Mouse (Mus musculus) midbrain, embryonic 15.5 days (tissue): ENCODE results near the gene Mau2. TPM values are rescaled to one million over a fixed set of nuclear protein-coding genes. Genes with fewer than 3 reads are reported as not detected.

ENCODE experiments used
- ATAC-seq: fragments of 200-750 bp; cut with Nextera tagmentation; replicated peaks from 2 replicates; pipeline ENCODE4 v1.8.0; 2017; ENCODE audit warnings: moderate TSS enrichment
- H3K27ac ChIP-seq: fragments of 300-500 bp; sonication (generic); 2 replicates; pipeline ENCODE4 v1.5.1; 2015; ENCODE audit warnings: mild to moderate bottlenecking, inconsistent platforms
- H3K27me3 ChIP-seq: fragments of 300-500 bp; sonication (generic); replicated peaks from 2 replicates; pipeline ENCODE4 v1.6.1; 2015; ENCODE audit warnings: inconsistent platforms
- H3K36me3 ChIP-seq: fragments of 300-500 bp; sonication (generic); replicated peaks from 2 replicates; pipeline ENCODE4 v1.6.1; 2015; ENCODE audit warnings: inconsistent platforms
- H3K4me1 ChIP-seq: fragments of 300-500 bp; sonication (generic); 2 replicates; pipeline ENCODE4 v1.6.1; 2015; ENCODE audit warnings: inconsistent platforms
- H3K4me2 ChIP-seq: fragments of 300-500 bp; sonication (generic); 2 replicates; pipeline ENCODE4 v1.6.1; 2015; ENCODE audit warnings: inconsistent platforms, mild to moderate bottlenecking, moderate library complexity
- H3K4me3 ChIP-seq: fragments of 300-500 bp; sonication (generic); 2 replicates; pipeline ENCODE4 v1.5.1; 2015; ENCODE audit warnings: mild to moderate bottlenecking, inconsistent platforms
- H3K9ac ChIP-seq: fragments of 300-500 bp; sonication (generic); 2 replicates; pipeline ENCODE4 v1.6.1; 2015; ENCODE audit warnings: mild to moderate bottlenecking, inconsistent platforms
- H3K9me3 ChIP-seq: fragments of 300-500 bp; sonication (generic); 2 replicates; pipeline ENCODE4 v1.6.1; 2016; ENCODE audit warnings: inconsistent platforms
- WGBS: fragments of 180-500 bp; shearing (Covaris S2); methylation state at CpG from one replicate; pipeline ENCODE4 v1.1.7; 2015; ENCODE audit warnings: mixed read lengths; 5-methylcytosine and 5-hydroxymethylcytosine counted together
- polyA plus RNA-seq: library from polyadenylated mRNA; unstranded; fragments of >200 nt; fragmentation: Nextera tagmentation; extraction: Ambion mirVana; gene quantifications from 2 replicates; pipeline ENCODE4 v1.2.1, GENCODE M21; 2015

The Mau2 gene
- 87.5 and 87.8 TPM in 2 replicates for polyA plus RNA-seq

DNA sequence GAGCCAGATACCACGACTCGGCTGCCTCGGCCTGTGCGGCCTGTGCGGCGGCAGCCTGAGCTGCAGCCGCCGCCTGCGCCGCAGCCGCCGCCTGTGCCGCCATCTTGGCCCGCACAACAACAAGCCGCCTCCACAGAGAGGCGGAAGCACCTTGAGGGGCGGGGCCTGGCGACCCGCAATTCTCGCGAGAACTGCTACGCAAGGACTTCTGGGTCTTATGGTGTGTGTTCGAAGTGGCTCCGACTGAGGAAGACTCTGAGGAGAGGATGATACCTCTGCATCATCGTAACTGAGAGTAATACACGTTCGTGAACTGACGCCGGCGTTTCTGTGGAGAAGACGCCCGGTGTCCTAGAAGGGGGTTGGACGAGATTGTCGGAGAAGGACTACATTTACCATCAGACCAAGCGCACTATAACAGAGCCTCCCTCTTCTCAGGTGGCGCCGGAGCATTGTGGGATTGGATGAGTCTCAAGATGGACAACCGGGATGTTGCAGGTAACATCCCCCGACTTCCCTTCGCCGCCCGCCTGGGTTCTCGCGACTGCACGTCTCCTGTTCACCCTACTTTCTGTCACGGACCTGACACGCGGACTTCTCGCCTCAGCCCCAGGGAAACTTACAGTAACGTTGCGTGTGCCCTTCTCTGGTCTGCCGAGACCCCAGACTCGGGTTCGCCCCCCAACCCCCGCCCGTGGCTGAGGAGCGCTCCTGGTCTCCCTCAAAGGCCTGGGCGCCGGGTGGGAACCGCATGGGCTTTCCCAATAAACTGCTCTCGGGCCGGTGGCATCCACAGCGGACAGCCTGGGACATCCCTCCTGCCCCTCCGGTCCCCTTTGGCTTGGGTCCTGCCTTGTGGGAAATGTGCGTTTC, at the start of gene Mau2, which contains the start of gene Sugp1:
Gene Mau2, minus strand, starts transcription at position 152 of the 873 bp plus-strand sequence.
Gene Sugp1, plus strand, starts transcription at position 231 of the 873 bp plus-strand sequence.
- Histone ChIP-seq H3K9ac (peak within 1 kb of the TSS; percentile 94), H3K4me1 (peaks cover 39% of the 10 kb centered on the region), H3K27ac (peak within 1 kb of the TSS; percentile 89), H3K4me3 (peak within 1 kb of the TSS; percentile 85), H3K27me3 (no peaks in the 10 kb centered on the region), H3K9me3 (no peaks in the 10 kb centered on the region), H3K36me3 (peaks cover 3% of the 10 kb centered on the region; the same call in 1 of the 2 replicates), H3K4me2 (peak within 1 kb of the TSS; percentile 78)
- peak; percentile 98 for ATAC-seq
- WGBS: under 1% methylated on average over 65 of the region's 65 CpGs

DNA sequence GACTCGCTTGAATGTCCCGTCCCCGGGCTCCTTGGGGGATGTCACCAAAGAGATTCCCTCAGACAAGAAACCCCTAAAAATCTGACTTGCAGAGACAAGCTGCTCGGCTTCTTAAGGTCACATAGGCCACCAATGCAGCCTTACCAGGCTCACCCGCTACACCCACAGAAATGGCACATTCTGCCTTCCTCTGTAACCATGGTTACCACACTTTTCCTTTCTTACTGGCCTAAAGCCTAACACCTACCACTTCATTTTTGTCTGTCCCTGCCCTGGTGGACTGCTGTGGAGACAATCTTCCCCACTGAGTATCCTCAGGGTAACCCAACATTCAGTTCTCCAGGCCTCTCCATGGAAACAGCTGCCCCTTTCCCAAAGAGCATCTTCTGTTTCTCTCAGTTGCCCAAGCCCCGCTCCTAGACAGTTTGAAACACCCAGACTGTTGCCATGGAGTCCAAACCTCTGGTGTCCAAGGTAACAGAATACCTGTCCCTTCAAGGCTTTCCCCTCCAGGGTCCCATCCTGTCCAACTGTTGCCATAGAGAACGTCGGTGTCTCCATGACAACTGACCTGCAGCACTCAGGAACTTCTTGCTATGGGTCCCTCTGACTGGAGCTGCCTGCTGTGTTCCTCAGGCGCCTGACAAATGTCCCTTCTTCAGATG, 46.9 kb upstream of the Mau2 start:
- peaks cover 6% of the 10 kb centered on the region; the same call in 1 of the 2 replicates for H3K36me3 ChIP-seq
- 0 out of 2 replicates have a peak overlapping the region, but pooled peaks have one; percentile 1 for H3K27ac ChIP-seq
- H3K4me1 ChIP-seq: peaks cover 36% of the 10 kb centered on the region
- H3K4me2 ChIP-seq: no peak overlapping the region
- ATAC-seq: peak; percentile 52
- 34% methylated on average over 9 of the region's 9 CpGs for whole genome bisulfite sequencing
- peaks cover 44% of the 10 kb centered on the region for H3K27me3 ChIP-seq
- no peak overlapping the region for H3K4me3 ChIP-seq
- H3K9me3 ChIP-seq: no peaks in the 10 kb centered on the region
- H3K9ac ChIP-seq: no peak overlapping the region

DNA sequence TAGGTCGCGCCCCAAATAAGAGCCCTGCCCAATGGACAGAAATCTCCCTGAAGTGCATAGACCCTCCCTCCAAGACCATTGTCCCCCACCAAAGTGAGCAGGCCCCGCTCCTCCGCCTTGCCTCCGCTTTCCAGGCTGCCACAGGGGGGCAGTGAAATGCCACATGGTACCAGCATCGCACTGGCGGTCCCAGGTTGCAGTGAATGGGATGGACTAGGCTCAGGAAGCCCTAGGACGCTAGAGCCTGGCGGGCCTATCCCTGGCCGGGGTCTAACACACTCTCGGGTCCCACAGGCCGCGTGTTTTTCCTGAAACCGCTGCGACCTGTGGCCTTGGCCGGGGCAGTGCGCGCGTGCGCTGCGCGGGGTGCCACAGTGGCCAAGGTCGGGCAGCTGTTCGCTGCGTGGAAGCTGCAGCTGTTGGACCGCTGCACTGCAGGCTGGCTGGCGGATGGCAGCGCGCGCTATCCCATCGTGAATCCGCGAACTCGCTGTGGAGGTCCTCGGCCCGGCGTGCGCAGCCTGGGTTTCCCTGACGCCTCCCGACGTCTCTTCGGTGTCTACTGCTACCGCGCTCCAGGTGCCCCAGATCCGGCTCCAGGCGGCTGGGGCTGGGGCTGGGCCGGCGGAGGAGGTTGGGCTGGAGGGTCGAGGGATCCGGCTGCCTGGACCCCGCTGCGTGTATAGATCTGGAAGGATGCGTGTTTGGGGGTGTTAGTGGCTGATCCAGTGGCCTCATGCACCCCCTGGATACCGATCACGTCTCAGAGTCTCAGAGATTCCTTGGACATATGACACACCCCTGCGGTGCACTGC, 45.5 kb upstream of the Mau2 start:
- peaks cover 50% of the 10 kb centered on the region for H3K4me1 ChIP-seq
- H3K4me2 ChIP-seq: peak overlapping the region; percentile 95
- H3K4me3 ChIP-seq: peak overlapping the region; percentile 47
- H3K36me3 ChIP-seq: no peaks in the 10 kb centered on the region
- ATAC-seq: peak; percentile 68
- H3K27me3 ChIP-seq: peaks cover 58% of the 10 kb centered on the region
- 4% methylated on average over 55 of the region's 56 CpGs for WGBS
- H3K9ac ChIP-seq: peak overlapping the region; percentile 54
- no peak overlapping the region for H3K27ac ChIP-seq
- no peaks in the 10 kb centered on the region for H3K9me3 ChIP-seq

DNA sequence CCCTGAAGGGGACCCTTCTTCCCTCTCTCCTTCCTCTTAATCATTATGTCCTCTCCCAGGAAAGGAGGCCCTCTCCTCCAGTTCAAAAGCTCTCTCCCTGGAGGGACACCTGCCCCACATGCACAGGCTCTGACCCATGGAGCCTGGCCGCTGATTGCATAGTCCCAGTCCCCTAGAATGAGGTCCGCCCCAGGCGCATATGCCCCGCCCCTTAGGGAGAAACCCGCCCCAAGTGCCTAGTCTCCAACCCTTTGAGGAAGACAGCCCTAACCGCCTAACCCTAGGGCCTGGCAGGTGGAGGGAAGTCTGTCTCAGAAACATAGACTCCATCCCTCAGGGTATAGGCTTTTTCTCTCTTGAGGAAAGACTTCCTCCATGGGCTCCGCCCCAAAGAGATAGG, 44.7 kb upstream of the Mau2 start:
- Histone ChIP-seq H3K27me3 (peaks cover 66% of the 10 kb centered on the region), H3K4me3 (no peak overlapping the region), H3K4me1 (peaks cover 51% of the 10 kb centered on the region), H3K27ac (no peak overlapping the region), H3K9me3 (no peaks in the 10 kb centered on the region), H3K9ac (no peak overlapping the region), H3K4me2 (no peak overlapping the region), H3K36me3 (no peaks in the 10 kb centered on the region)
- 9% methylated on average over 7 of the region's 7 CpGs for WGBS
- no peak for ATAC-seq

DNA sequence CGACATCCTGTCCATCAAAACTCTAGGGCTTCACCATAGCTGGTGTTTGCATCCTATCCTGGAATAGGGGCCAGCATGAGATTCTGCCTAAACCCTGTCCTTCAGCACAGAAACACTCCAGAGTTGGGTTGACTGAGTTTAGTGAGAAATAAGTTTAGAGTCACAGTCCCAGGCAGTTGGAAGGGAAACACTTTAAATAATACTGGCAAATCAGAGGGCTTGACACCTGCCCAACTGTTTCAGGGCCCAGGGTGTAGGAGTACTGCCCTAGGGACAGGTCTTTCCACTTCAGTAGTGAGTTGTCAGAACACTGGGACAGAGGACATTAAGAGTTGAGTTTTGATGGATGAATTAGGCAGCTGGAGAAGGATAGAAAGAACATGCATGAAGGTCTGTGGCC, 43.6 kb upstream of the Mau2 start:
- Histone ChIP-seq H3K4me1 (peaks cover 51% of the 10 kb centered on the region), H3K27ac (no peak overlapping the region), H3K4me2 (no peak overlapping the region), H3K9ac (no peak overlapping the region), H3K27me3 (peaks cover 73% of the 10 kb centered on the region), H3K4me3 (no peak overlapping the region), H3K9me3 (no peaks in the 10 kb centered on the region), H3K36me3 (no peaks in the 10 kb centered on the region)
- no peak for ATAC-seq
- WGBS: 46% methylated on average over 1 of the region's 1 CpGs

DNA sequence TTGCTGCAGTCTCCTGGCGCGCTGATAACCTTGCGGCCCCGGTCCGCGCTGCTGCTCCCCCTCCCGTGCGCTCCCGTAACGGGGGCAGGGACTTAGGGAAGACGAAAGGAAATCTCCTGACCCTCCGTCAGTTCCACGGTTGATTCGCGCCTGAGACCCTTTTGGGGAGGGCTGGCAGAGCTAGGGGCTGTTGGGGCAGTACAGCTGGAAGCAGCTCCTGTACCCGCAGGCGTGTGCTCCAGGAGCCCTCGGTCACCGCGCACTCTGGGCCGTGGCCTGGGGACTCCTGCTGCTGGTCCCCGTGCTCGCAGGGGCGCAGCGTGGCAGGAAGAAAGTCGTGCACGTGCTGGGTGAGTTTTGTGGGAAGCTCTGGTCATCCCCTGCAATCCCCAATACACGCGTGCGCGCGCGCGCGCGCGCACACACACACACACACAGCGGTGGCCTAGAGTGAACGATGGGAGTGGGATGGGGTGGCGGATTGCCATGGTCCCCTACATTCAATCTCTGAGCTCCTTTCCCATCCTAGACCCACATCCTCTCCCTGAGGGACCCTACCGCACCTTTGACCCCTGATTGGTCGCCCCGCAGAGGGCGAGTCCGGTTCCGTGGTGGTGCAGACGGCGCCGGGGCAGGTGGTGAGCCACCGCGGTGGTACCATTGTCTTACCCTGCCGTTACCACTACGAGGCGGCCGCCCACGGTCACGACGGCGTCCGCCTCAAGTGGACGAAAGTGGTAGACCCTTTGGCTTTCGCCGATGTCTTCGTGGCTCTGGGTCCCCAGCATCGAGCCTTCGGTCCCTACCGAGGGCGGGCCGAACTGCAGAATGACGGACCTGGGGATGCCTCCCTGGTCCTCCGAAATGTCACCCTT, 41.9 kb upstream of the Mau2 start:
- H3K27me3 ChIP-seq: peaks cover 73% of the 10 kb centered on the region
- H3K27ac ChIP-seq: no peak overlapping the region
- no peaks in the 10 kb centered on the region for H3K36me3 ChIP-seq
- peak overlapping the region; percentile 38 for H3K4me3 ChIP-seq
- 1% methylated on average over 71 of the region's 71 CpGs for WGBS
- peak overlapping the region; percentile 78 for H3K4me2 ChIP-seq
- H3K9ac ChIP-seq: peak overlapping the region; percentile 12; the same call in 1 of the 2 replicates
- H3K9me3 ChIP-seq: no peaks in the 10 kb centered on the region
- peak; percentile 19; the same call in 1 of the 2 replicates for ATAC-seq
- H3K4me1 ChIP-seq: peaks cover 42% of the 10 kb centered on the region

DNA sequence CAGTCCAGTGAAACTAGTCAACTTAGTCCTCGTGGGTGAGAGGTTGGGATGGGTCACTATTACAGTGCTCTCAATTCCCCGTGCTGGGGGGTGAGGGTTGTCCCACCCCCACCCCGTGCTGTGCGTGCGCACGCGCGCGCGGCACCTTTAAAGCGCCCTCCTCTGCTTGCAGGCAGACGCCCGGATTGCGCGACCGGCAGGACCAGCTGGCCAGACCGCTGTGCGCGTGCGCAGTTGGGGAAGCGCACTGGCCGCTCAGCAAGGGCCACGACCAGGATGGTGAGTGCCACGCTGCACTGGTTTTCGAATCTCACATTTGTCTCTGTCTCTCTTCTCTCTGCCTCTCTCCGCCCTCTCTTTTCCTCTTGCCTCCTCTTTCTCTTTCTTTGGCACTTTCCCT, 40.8 kb upstream of the Mau2 start, which contains the start of gene Hapln4:
Gene Hapln4, plus strand, starts transcription at position 173 of the 400 bp plus-strand sequence.
- Histone ChIP-seq H3K36me3 (no peaks in the 10 kb centered on the region), H3K27me3 (peaks cover 66% of the 10 kb centered on the region), H3K9me3 (no peaks in the 10 kb centered on the region), H3K27ac (no peak within 1 kb of the TSS), H3K4me2 (peak within 1 kb of the TSS; percentile 78), H3K9ac (peak within 1 kb of the TSS; percentile 12; the same call in 1 of the 2 replicates), H3K4me1 (peaks cover 31% of the 10 kb centered on the region), H3K4me3 (peak within 1 kb of the TSS; percentile 38)
- no peak for ATAC-seq
- under 1% methylated on average over 26 of the region's 26 CpGs for WGBS

DNA sequence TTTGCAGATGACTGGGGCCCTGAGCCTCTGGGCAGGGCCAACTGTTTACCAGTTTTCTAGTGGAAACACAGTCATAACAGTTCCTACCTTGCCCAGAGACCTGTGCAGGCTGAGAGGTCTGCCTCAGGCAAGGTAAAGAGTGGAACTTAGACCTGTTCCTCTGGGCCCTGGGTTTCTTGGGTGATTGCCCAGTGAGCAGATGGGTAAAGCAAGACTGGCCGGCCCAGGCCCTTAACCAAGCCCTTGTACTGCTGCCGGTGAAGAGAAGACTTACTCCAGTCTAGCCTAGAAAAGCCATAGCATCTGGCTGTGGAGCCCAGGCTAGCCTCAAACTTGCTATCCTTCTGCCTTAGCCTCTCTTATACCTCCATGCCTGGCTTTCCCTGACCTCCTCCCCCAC, 39.4 kb upstream of the Mau2 start:
- no peaks in the 10 kb centered on the region for H3K36me3 ChIP-seq
- ATAC-seq: no peak
- no peak overlapping the region for H3K4me2 ChIP-seq
- no peak overlapping the region for H3K9ac ChIP-seq
- H3K27ac ChIP-seq: no peak overlapping the region
- peaks cover 53% of the 10 kb centered on the region for H3K27me3 ChIP-seq
- WGBS: 95% methylated on average over 2 of the region's 2 CpGs
- peaks cover 22% of the 10 kb centered on the region for H3K4me1 ChIP-seq
- no peaks in the 10 kb centered on the region for H3K9me3 ChIP-seq
- H3K4me3 ChIP-seq: no peak overlapping the region

DNA sequence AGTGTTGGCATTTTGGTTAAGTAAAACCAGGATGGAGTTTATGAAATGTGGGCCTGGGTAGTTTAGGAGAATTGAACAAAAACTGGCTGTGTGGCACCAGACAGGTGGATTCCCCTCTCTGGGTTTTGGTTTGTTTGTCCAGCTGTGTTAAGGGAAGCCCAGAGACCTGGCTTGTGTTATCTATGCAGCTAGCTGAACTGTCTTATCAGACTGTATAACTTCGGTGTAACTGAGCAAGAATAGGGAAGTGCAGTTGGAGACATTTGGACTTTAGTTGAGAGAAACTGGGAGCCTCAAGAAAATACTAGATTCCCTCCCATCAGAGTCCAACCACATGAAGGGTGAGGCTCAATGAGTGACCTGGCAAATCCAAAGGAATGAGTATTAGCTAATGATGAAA, 31.1 kb upstream of the Mau2 start:
- ATAC-seq: no peak

DNA sequence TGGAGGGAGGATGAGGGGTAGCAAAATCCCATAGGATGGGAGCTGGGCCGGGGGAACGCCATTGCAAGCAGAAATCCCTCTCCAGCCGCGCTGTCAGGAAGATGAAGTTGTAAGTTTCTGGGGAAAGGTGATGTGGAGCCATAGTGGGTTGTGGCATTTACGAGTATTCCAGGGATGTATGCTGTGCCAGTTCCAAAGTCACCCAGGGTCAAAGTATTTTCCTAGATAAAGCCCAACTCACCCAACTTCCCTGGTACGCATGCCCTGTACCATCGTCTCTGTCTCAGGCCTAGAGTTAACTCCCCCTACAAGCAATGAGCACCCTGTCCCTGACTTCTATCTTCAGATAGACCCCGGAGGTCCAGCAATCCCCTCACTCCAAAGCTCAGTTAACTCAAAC, 30.6 kb upstream of the Mau2 start:
- Histone ChIP-seq H3K4me3 (no peak overlapping the region), H3K4me1 (no peaks in the 10 kb centered on the region), H3K9ac (no peak overlapping the region), H3K27ac (no peak overlapping the region), H3K4me2 (no peak overlapping the region), H3K36me3 (peaks cover 30% of the 10 kb centered on the region), H3K9me3 (no peaks in the 10 kb centered on the region), H3K27me3 (no peaks in the 10 kb centered on the region)
- ATAC-seq: no peak
- 64% methylated on average over 8 of the region's 8 CpGs for WGBS

More for the DNA sequence above, 31.1 kb upstream of the Mau2 start:
- no peaks in the 10 kb centered on the region for H3K9me3 ChIP-seq
- no peak overlapping the region for H3K4me3 ChIP-seq
- H3K4me2 ChIP-seq: no peak overlapping the region
- no peaks in the 10 kb centered on the region for H3K27me3 ChIP-seq
- H3K9ac ChIP-seq: no peak overlapping the region
- peaks cover 30% of the 10 kb centered on the region for H3K36me3 ChIP-seq
- H3K4me1 ChIP-seq: no peaks in the 10 kb centered on the region
- 93% methylated on average over 1 of the region's 1 CpGs for WGBS
- H3K27ac ChIP-seq: no peak overlapping the region

DNA sequence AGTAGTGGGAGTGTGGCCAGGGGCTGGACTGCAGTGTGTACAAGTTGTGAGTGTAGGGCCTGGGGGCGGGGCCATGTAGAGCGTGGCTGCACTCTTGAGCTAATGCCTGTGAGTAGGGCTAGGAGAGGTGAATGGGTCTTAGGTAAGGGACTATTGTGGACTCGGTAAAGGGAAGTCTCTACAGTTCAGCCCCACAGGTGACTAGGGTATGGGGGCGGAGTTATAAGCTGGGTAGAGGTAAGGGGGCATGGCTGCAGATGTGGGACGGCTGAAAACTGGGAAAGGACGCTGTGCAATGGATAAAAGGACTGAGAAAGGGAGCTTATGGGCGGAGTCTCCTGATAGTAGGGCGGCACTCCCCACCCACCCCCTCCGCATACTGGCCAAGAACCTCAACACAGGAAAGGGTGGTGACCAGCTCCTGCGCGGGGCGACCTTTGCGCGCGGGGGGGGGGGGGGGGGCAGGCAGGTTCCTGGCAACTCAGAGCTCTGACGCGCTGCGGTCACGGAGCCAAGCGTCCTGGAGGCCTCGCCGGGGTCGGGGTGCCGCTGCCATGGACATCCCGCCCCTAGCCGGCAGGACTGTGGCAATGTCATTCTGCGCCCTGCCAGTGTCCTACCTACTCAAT, 30.0 kb upstream of the Mau2 start, which contains the start of gene Tm6sf2:
Gene Tm6sf2, plus strand, starts transcription at position 484 of the 629 bp plus-strand sequence.
- Histone ChIP-seq H3K4me1 (no peaks in the 10 kb centered on the region), H3K4me3 (no peak within 1 kb of the TSS), H3K9me3 (no peaks in the 10 kb centered on the region), H3K27me3 (no peaks in the 10 kb centered on the region), H3K27ac (no peak within 1 kb of the TSS), H3K36me3 (peaks cover 30% of the 10 kb centered on the region), H3K9ac (no peak within 1 kb of the TSS), H3K4me2 (no peak within 1 kb of the TSS)
- 16% methylated on average over 21 of the region's 27 CpGs for WGBS
- peak; percentile 54; the same call in 1 of the 2 replicates for ATAC-seq
